Mouse (Mus musculus) midbrain, embryonic 12.5 days (tissue): Measurements from ENCODE around the gene Clcn2. TPM values are rescaled to one million over a fixed set of nuclear protein-coding genes. Genes with fewer than 3 reads are reported as not detected.

Experiments
- ATAC-seq: fragments of 200-750 bp; cut with Nextera tagmentation; 2 replicates; pipeline ENCODE4 v1.8.0; 2017; ENCODE audit warnings: low read depth, moderate TSS enrichment, moderate library complexity; ENCODE audit not compliant: low FRiP score
- H3K27ac ChIP-seq: fragments of 300-500 bp; sonication (generic); replicated peaks from 2 replicates; pipeline ENCODE4 v1.5.1; 2016; ENCODE audit warnings: mild to moderate bottlenecking
- H3K27me3 ChIP-seq: fragments of 300-500 bp; sonication (generic); 2 replicates; pipeline ENCODE4 v1.6.1; 2016; ENCODE audit warnings: mild to moderate bottlenecking
- H3K36me3 ChIP-seq: fragments of 300-500 bp; sonication (generic); 2 replicates; pipeline ENCODE4 v1.6.1; 2016
- H3K4me1 ChIP-seq: fragments of 300-500 bp; sonication (generic); 2 replicates; pipeline ENCODE4 v1.6.1; 2016
- H3K4me2 ChIP-seq: fragments of 300-500 bp; sonication (generic); replicated peaks from 2 replicates; pipeline ENCODE4 v1.6.1; 2016; ENCODE audit warnings: mild to moderate bottlenecking, moderate library complexity
- H3K4me3 ChIP-seq: fragments of 300-500 bp; sonication (generic); 2 replicates; pipeline ENCODE4 v1.5.1; 2016; ENCODE audit warnings: mild to moderate bottlenecking
- H3K9ac ChIP-seq: fragments of 300-500 bp; sonication (generic); replicated peaks from 2 replicates; pipeline ENCODE4 v1.6.1; 2016; ENCODE audit warnings: mild to moderate bottlenecking, moderate library complexity
- H3K9me3 ChIP-seq: fragments of 300-500 bp; sonication (generic); 2 replicates; pipeline ENCODE4 v1.6.1; 2016; ENCODE audit warnings: mild to moderate bottlenecking
- WGBS: fragments of 180-500 bp; shearing (Covaris S2); methylation state at CpG from one replicate; pipeline ENCODE4 v1.1.7; 2016; 5-methylcytosine and 5-hydroxymethylcytosine counted together
- polyA plus RNA-seq: library from polyadenylated mRNA; unstranded; fragments of >200 nt; fragmentation: Nextera tagmentation; extraction: Ambion mirVana; gene quantifications from 2 replicates; pipeline ENCODE4 v1.2.1, GENCODE M21; 2016

Clcn2 gene
- polyA plus RNA-seq, 1 experiment from 2014 or later, result 32.8 TPM

GRCm38 (mm10) chr16:20732925-20733730 is 15.6 kb upstream of the Clcn2 start, which contains the start of gene Chrd:
TSS of gene Chrd (plus strand) at chr16:20733127.
- Histone ChIP-seq H3K4me3 (peak within 1 kb of the TSS; percentile 72), H3K36me3 (no peaks in the 10 kb centered on the region), H3K27ac (peak within 1 kb of the TSS; percentile 77), H3K4me2 (peak within 1 kb of the TSS; percentile 96), H3K4me1 (peaks cover 23% of the 10 kb centered on the region), H3K27me3 (peaks cover 40% of the 10 kb centered on the region), H3K9me3 (no peaks in the 10 kb centered on the region), H3K9ac (peak within 1 kb of the TSS; percentile 84)
- under 1% methylated on average over 52 of the region's 70 CpGs for WGBS
- peak; percentile 87 for ATAC-seq

- WGBS, result 0% methylated on average over 20 of the region's 30 CpGs
- Histone ChIP-seq H3K9me3 (no peaks in the 10 kb centered on the region), H3K4me2 (peak overlapping the region; percentile 96), H3K27me3 (peaks cover 40% of the 10 kb centered on the region), H3K4me1 (peaks cover 23% of the 10 kb centered on the region), H3K4me3 (peak overlapping the region; percentile 72), H3K9ac (peak overlapping the region; percentile 84), H3K27ac (peak overlapping the region; percentile 77), H3K36me3 (no peaks in the 10 kb centered on the region)
- ATAC-seq, result peak; percentile 57
Observed at GRCm38 (mm10) chr16:20732251-20732924, 14.8 kb upstream of the Clcn2 start.

GRCm38 (mm10) chr16:20731688-20732087 is 14.1 kb upstream of the Clcn2 start:
- peaks cover 33% of the 10 kb centered on the region for H3K27me3 ChIP-seq

GRCm38 (mm10) chr16:20730293-20730711 is 12.8 kb upstream of the Clcn2 start:
- no peak overlapping the region for H3K4me2 ChIP-seq
- 36% methylated on average over 5 of the region's 5 CpGs for whole genome bisulfite sequencing
- peaks cover 19% of the 10 kb centered on the region for H3K27me3 ChIP-seq
- peaks cover 23% of the 10 kb centered on the region for H3K4me1 ChIP-seq
- H3K9me3 ChIP-seq, result no peaks in the 10 kb centered on the region
- no peak overlapping the region for H3K27ac ChIP-seq
- no peaks in the 10 kb centered on the region for H3K36me3 ChIP-seq
- H3K4me3 ChIP-seq, result no peak overlapping the region
- H3K9ac ChIP-seq, result no peak overlapping the region
- ATAC-seq, result no peak

More at GRCm38 (mm10) chr16:20731688-20732087, 14.1 kb upstream of the Clcn2 start:
- Histone ChIP-seq H3K36me3 (no peaks in the 10 kb centered on the region), H3K4me2 (peak overlapping the region; percentile 5; the same call in 1 of the 2 replicates), H3K4me3 (no peak overlapping the region), H3K27ac (no peak overlapping the region), H3K9me3 (no peaks in the 10 kb centered on the region), H3K4me1 (peaks cover 23% of the 10 kb centered on the region), H3K9ac (no peak overlapping the region)
- WGBS, result 64% methylated on average over 5 of the region's 5 CpGs
- ATAC-seq, result no peak

- Histone ChIP-seq H3K9ac (no peak overlapping the region), H3K4me1 (no peaks in the 10 kb centered on the region), H3K4me2 (no peak overlapping the region), H3K36me3 (peaks cover 10% of the 10 kb centered on the region), H3K27ac (no peak overlapping the region), H3K9me3 (no peaks in the 10 kb centered on the region), H3K4me3 (no peak overlapping the region), H3K27me3 (no peaks in the 10 kb centered on the region)
- no peak for ATAC-seq
- WGBS, result 72% methylated on average over 1 of the region's 1 CpGs
Observed at GRCm38 (mm10) chr16:20726384-20726783, 8.8 kb upstream of the Clcn2 start.

GRCm38 (mm10) chr16:20725750-20726149 is 8.2 kb upstream of the Clcn2 start:
- WGBS, result 79% methylated on average over 4 of the region's 4 CpGs
- no peaks in the 10 kb centered on the region for H3K9me3 ChIP-seq
- ATAC-seq, result no peak

GRCm38 (mm10) chr16:20725321-20725720 is 7.8 kb upstream of the Clcn2 start:
- WGBS, result 83% methylated on average over 7 of the region's 7 CpGs
- H3K27ac ChIP-seq, result no peak overlapping the region
- ATAC-seq, result no peak
- no peaks in the 10 kb centered on the region for H3K4me1 ChIP-seq
- H3K36me3 ChIP-seq, result peaks cover 15% of the 10 kb centered on the region
- H3K27me3 ChIP-seq, result no peaks in the 10 kb centered on the region
- H3K4me3 ChIP-seq, result no peak overlapping the region
- H3K4me2 ChIP-seq, result no peak overlapping the region
- no peaks in the 10 kb centered on the region for H3K9me3 ChIP-seq
- no peak overlapping the region for H3K9ac ChIP-seq

More at GRCm38 (mm10) chr16:20725750-20726149, 8.2 kb upstream of the Clcn2 start:
- no peaks in the 10 kb centered on the region for H3K27me3 ChIP-seq
- H3K4me1 ChIP-seq, result no peaks in the 10 kb centered on the region
- H3K36me3 ChIP-seq, result peaks cover 11% of the 10 kb centered on the region
- no peak overlapping the region for H3K4me3 ChIP-seq
- H3K4me2 ChIP-seq, result no peak overlapping the region
- H3K27ac ChIP-seq, result no peak overlapping the region
- H3K9ac ChIP-seq, result no peak overlapping the region

- Histone ChIP-seq H3K9me3 (no peaks in the 10 kb centered on the region), H3K27me3 (no peaks in the 10 kb centered on the region), H3K4me1 (no peaks in the 10 kb centered on the region), H3K27ac (no peak overlapping the region), H3K36me3 (peaks cover 20% of the 10 kb centered on the region), H3K4me2 (no peak overlapping the region), H3K9ac (no peak overlapping the region), H3K4me3 (no peak overlapping the region)
- WGBS, result 34% methylated on average over 5 of the region's 5 CpGs
- peak; percentile 72; the same call in 1 of the 2 replicates for ATAC-seq
Observed at GRCm38 (mm10) chr16:20724338-20724748, 6.8 kb upstream of the Clcn2 start.

GRCm38 (mm10) chr16:20723247-20723646 is 5.7 kb upstream of the Clcn2 start:
- no peak for ATAC-seq
- no peaks in the 10 kb centered on the region for H3K9me3 ChIP-seq
- H3K36me3 ChIP-seq, result peaks cover 20% of the 10 kb centered on the region

GRCm38 (mm10) chr16:20722736-20723135 is 5.2 kb upstream of the Clcn2 start:
- H3K4me1 ChIP-seq, result peaks cover 8% of the 10 kb centered on the region
- no peak overlapping the region for H3K4me3 ChIP-seq
- H3K27me3 ChIP-seq, result no peaks in the 10 kb centered on the region
- H3K4me2 ChIP-seq, result no peak overlapping the region
- peaks cover 20% of the 10 kb centered on the region for H3K36me3 ChIP-seq
- H3K27ac ChIP-seq, result no peak overlapping the region
- no peak overlapping the region for H3K9ac ChIP-seq
- ATAC-seq, result no peak
- 88% methylated on average over 4 of the region's 4 CpGs for WGBS
- H3K9me3 ChIP-seq, result no peaks in the 10 kb centered on the region

More at GRCm38 (mm10) chr16:20723247-20723646, 5.7 kb upstream of the Clcn2 start:
- Histone ChIP-seq H3K9ac (no peak overlapping the region), H3K27me3 (no peaks in the 10 kb centered on the region), H3K4me1 (peaks cover 7% of the 10 kb centered on the region), H3K4me2 (no peak overlapping the region), H3K4me3 (no peak overlapping the region), H3K27ac (no peak overlapping the region)
- 74% methylated on average over 4 of the region's 4 CpGs for WGBS

GRCm38 (mm10) chr16:20721808-20722207 is 4.3 kb upstream of the Clcn2 start:
- Histone ChIP-seq H3K36me3 (peaks cover 20% of the 10 kb centered on the region), H3K4me2 (no peak overlapping the region), H3K9me3 (no peaks in the 10 kb centered on the region), H3K4me1 (peaks cover 14% of the 10 kb centered on the region), H3K27ac (no peak overlapping the region), H3K9ac (no peak overlapping the region), H3K4me3 (no peak overlapping the region), H3K27me3 (no peaks in the 10 kb centered on the region)
- 89% methylated on average over 10 of the region's 10 CpGs for WGBS
- no peak for ATAC-seq
